28 mouse cellular contexts compared by ENCODE assay signal in genomic region chr6:14456394-14456793, GRCm38 (mm10).
"Had no signal": no experiment of that assay in that cellular context is flagged by ENCODE, and none has a peak within 500 bp of the region (broad histone marks: within the 10 kb centered on the region; RNA-seq: fewer than 3 reads in every experiment).

No protein-coding gene starts in this region.

- H3K27ac ChIP-seq: embryonic facial prominence, embryonic 12.5 days; embryonic facial prominence, embryonic 13.5 days; embryonic facial prominence, embryonic 15.5 days; forebrain, embryonic 10.5 days; forebrain, embryonic 12.5 days; forebrain, embryonic 13.5 days; forebrain, embryonic 15.5 days; gastrocnemius, adult 2 months; heart, adult 2 months had no signal

- H3K4me2 ChIP-seq: embryonic facial prominence, embryonic 12.5 days; embryonic facial prominence, embryonic 13.5 days; embryonic facial prominence, embryonic 15.5 days; forebrain, embryonic 12.5 days; forebrain, embryonic 13.5 days; forebrain, embryonic 15.5 days had no signal

- H3K4me3 ChIP-seq: embryonic facial prominence, embryonic 12.5 days; embryonic facial prominence, embryonic 13.5 days; embryonic facial prominence, embryonic 15.5 days; erythroblast, embryonic 14.5 days; forebrain, embryonic 10.5 days; forebrain, embryonic 12.5 days; forebrain, embryonic 13.5 days; forebrain, embryonic 15.5 days; gastrocnemius, adult 2 months; heart, adult 2 months had no signal

- H3K27me3 ChIP-seq: embryonic facial prominence, embryonic 12.5 days; embryonic facial prominence, embryonic 13.5 days; embryonic facial prominence, embryonic 15.5 days; forebrain, embryonic 12.5 days; forebrain, embryonic 13.5 days; forebrain, embryonic 15.5 days had no signal

- ATAC-seq: forebrain, embryonic 13.5 days; forebrain, embryonic 14.5 days; forebrain, embryonic 15.5 days; forebrain, embryonic 16.5 days; forebrain, postnatal 0 days had no signal

- H3K36me3 ChIP-seq: embryonic facial prominence, embryonic 12.5 days; embryonic facial prominence, embryonic 13.5 days; embryonic facial prominence, embryonic 15.5 days; forebrain, embryonic 10.5 days; forebrain, embryonic 12.5 days; forebrain, embryonic 15.5 days had no signal

- H3K9me3 ChIP-seq: embryonic facial prominence, embryonic 15.5 days; forebrain, embryonic 12.5 days; forebrain, embryonic 13.5 days; forebrain, embryonic 15.5 days had no signal

- DNase-seq: cerebellum, adult 18-20 months; cerebellum, adult 2 months; cerebellum, adult 8-10 months; cerebellum, adult 9-10 months; cerebellum, adult 9-11 months; cerebellum, postnatal 14 days; cerebellum, postnatal 25 days; cerebellum, postnatal 36 days; embryo, embryonic 11 days; forebrain, postnatal 0 days; gastrocnemius, adult 2 months; gastrocnemius, postnatal 10 days; gastrocnemius, postnatal 14 days; gastrocnemius, postnatal 25 days; gastrocnemius, postnatal 36 days; heart, adult 11 months; heart, adult 18-20 months; heart, adult 2 months had no signal

- H3K9ac ChIP-seq: embryonic facial prominence, embryonic 12.5 days; embryonic facial prominence, embryonic 13.5 days; embryonic facial prominence, embryonic 15.5 days; forebrain, embryonic 12.5 days; forebrain, embryonic 13.5 days; forebrain, embryonic 15.5 days; forebrain, postnatal 0 days had no signal

- H3K4me1 ChIP-seq: embryonic facial prominence, embryonic 12.5 days; embryonic facial prominence, embryonic 13.5 days; embryonic facial prominence, embryonic 15.5 days; forebrain, embryonic 10.5 days; forebrain, embryonic 12.5 days; forebrain, embryonic 13.5 days; forebrain, embryonic 15.5 days had no signal
